Mouse (Mus musculus): ENCODE data around the gene Pgk1.
"Not testable (repeated sequence)": the region's sequence is repeated elsewhere in the genome, so short reads cannot be mapped to it uniquely, and the experiment has no call there.

Gene Pgk1

DNA sequence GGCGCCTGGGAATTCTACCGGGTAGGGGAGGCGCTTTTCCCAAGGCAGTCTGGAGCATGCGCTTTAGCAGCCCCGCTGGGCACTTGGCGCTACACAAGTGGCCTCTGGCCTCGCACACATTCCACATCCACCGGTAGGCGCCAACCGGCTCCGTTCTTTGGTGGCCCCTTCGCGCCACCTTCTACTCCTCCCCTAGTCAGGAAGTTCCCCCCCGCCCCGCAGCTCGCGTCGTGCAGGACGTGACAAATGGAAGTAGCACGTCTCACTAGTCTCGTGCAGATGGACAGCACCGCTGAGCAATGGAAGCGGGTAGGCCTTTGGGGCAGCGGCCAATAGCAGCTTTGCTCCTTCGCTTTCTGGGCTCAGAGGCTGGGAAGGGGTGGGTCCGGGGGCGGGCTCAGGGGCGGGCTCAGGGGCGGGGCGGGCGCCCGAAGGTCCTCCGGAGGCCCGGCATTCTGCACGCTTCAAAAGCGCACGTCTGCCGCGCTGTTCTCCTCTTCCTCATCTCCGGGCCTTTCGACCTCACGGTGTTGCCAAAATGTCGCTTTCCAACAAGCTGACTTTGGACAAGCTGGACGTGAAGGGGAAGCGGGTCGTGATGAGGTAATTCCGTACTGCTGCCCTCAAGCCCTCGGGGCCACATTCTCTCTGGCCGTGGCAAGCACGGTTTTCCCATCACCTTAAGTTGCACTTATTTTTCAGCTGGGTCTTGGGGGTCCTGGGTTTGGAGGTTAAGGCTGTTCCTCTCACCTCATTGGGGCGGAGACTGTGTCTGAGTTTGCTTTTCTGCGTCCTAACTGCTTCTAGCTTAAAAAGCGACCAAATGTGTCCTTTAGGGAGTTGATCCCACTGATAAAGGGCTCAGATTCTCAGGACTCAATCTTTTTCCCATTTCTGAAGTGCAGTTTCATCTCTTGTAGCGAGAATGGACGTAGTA, at the start of gene Pgk1:
Gene Pgk1 (plus strand): TSS at position 388 of the 937 bp plus-strand sequence.
- peak; percentile 97 for DNase-seq

DNA sequence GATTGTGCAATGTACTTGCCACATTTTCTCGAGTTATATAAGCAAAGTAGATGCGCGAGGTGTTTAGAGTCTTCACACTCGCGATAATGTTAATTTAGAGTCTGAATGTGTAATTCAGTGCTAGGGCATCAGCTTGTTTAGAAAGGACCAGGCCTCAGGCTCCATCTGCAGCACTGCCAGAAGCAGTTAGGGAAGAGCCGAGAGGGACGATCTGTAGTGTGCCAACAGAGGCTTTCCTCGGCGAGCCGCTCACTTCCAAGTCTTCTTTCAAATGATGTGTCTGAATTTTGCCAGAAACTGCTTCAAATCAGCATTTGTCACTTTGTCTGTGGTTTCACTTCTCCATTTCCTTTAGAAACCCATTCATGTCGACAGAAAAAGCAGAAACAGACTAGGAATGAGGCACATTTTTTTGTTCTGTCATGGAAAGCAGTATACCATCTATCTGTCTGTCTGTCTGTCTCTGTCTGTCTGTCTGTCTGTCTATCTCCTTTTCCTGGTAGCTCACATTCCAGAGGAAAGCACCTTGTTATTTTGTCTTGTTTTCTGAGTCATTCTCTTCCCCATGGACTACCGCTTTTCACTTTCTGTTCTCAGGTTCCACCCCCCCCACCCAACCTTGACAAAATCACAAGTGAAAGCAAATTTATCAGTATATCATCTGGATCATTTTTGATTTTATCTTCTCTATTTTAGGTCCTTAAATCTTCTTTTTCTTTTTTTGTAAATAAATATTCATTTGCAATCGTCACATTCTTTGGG, 47.4 kb upstream of the Pgk1 start:
- no peak for DNase-seq

DNA sequence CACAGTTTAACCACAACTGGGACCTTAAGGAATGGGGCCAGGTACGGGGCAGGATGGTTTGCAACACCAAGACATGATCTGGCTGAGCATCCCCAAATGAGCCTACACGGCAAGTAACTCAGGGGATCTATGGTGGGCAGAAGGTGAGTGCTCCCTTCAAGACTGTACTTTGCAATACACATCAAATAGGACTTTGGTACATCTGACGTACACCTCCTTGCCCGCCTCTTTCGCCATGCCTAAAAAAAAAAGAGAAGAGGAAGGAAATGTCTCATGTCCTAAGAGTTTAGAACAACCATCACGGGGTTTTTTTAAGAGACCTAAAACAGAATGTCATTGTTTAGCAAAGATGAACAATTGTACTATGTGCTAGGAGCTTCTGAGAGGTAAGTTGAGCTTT, 44.0 kb upstream of the Pgk1 start, which contains the start of gene Tlr13:
Gene Tlr13 (plus strand): TSS at position 269 of the 400 bp plus-strand sequence.
- DNase-seq = no peak

DNA sequence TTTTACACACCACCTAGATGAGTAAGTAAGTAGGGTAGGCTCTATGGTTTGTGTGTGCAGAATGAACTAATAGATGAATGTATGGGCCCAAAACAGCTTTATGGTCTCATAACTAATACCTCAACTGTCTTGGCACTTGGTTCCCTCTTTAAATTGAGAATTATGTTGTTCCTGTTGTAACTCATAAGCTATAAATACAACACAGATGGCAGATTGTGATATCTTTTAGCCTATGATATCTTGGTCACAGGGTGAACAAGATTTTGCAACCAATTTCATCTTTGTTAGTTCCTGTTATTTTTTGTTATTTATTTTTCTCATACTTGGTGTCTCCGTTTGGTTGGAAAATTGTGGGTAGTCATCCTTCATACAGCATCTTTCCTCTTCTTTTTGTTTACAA, 38.7 kb upstream of the Pgk1 start:
- no peak for DNase-seq

DNA sequence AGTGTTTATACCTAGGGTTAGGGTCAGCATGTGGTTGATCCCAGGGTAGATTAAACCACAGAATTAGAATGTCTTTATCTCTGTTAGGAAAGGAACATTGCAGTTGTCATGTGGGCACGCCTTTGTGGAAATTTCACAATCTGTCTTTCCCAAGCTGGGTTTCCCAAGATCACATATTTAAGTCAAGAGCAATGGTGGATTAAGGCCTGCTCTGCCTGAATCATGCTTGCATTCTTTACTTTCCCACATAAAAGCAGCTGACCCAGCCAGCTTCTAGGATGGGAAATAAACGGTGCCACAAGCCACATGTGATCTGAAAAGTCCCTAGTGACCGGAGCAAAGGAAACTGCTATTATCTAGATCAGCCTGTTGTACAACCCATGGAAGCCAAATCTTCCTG, 37.4 kb upstream of the Pgk1 start:
- no peak for DNase-seq

DNA sequence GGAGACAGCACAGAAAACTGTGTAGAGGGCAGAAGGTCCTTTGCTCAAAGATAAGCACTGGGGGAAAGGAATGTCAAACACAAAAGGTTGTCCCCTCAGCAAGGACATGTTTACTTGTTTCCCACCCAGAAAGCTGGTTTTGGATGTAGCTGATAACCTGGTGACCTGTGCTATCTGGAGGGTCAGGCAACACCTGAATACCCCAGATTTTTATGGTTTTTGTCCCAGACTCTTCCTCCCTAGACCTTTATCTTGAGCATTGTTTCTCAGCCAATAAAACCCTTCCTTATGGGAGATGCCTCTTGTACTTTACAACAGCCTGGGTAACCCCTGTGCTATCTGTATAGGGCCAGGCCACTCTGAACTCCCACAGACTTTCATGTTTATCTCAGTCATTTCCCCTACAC, 32.7 kb upstream of the Pgk1 start:
- DNase-seq = no peak

DNA sequence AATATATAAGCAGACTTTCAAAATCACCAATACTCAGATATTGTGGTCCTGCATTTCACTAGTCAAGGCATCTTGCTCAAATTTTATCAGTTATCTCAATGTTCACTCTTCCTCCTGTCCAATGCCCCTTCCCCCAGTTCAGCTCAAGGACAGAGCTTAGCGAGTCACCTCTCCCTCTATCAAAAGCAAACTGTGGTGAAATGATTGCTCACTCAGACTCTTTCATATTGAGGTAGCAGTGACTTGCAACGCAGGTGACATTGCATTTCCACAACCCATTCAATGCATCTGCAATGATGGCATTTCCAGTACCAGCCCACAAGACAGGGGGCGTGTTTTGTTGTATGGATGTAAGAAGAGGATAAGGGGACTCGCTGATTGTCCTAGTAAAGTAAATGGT, 31.0 kb upstream of the Pgk1 start:
- no peak for DNase-seq

DNA sequence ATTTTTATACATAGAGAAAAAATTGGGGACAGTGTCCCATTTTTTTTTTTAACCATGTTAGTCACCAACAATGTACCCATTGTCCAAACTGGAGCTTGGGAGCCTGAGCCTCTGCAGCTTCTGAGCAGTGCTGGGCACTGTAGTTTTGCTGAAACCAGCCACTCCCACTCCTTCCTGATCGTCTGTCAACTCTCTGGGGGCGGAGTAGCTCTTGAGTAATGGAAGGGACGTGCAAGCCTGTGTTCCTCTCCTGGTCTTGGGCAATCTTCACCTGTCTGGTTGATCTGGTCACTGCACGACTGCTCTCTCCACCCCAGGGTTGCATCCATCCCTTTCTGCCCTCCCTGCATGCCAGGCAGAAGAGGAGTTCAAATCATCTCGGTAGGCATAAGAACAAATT, 22.9 kb upstream of the Pgk1 start:
- no peak for DNase-seq

DNA sequence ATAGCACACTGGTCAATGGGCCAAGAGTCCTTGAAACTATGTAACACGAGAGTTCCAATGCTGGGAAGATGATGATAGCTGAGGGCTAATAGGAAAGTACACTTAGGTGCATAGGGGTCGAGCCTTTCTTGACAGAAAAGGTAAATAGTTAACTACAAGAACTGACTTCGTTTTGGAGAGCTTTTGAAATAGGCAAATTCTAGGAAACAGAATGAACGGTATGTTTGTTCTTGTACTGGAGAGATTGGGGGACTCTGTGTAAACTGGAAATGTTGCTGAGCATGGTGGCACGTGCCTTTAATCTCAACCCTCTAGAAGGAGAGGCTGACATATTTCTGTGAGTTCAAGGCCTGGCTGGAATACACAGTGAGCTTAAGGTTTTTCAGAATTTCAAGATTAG, 22.3 kb upstream of the Pgk1 start:
- DNase-seq = no peak

DNA sequence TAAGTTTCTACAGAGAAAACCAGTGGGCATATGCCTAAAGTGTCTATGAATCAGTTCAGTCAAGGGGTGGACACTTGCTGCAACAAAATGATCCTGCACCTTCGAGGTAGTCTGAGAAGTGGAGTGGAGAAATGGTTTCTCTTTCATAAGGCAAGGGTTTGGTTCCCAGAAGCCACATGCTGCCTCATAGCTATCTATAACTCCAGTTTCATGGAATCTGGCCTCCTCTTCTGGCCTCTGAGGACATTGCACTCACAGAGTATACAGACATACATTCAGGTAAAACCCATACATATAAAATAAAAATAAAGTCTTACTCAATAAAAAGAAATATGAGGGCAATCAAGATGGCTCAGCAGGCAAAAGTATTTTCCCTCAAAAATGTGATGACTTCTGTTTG, 21.8 kb upstream of the Pgk1 start:
- DNase-seq = no peak

DNA sequence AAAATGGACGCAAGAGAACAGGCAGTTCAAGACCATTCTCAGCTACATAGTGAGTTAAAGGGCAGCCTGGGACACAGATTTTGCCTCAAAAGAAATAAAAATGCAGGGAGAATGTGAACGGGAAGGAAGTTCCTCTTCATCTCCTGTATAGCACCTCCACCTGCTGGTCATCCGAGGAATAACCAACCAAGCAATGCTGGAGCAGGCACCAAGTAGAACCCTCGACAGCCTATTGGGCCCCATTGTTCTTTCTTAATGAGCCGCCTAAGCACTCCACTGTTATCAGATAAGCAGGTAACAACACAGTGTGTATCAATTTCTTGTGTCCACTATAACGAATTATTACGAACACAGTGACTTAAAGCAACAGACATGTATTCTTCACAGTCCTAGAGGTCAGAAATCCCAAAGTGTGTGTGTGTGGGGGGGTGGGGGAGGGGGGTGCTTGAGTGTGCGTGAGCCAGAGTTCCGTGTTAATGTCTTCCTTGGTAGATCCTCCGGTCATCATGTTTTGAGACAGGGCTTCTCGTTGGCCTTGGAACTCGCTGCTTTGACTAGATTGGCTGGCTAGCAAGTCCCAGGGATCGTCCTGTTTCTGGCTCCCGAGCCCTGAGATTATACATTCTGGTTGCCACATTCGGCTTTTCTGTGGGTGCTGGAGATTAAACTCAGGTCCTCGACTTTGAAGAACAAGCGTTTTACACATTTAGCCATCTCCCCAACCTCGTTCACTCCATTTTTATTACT, 15.6 kb upstream of the Pgk1 start:
- DNase-seq = peak; percentile 77

DNA sequence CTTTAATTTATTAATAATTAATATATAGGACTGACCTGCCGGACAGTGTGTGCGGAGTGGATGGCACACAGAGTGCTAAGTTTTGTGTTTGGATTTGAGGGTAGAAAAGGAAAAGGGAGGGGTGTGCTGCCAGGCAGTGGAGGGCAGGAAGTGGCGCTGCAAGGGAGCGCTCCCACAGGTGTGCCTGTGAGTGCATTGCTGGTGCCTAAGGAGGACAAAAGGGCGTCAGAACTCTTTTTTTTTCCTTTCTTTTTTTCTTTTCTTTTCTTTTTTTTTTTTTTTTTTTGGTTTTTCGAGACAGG, 15.1 kb upstream of the Pgk1 start:
- DNase-seq = no peak

DNA sequence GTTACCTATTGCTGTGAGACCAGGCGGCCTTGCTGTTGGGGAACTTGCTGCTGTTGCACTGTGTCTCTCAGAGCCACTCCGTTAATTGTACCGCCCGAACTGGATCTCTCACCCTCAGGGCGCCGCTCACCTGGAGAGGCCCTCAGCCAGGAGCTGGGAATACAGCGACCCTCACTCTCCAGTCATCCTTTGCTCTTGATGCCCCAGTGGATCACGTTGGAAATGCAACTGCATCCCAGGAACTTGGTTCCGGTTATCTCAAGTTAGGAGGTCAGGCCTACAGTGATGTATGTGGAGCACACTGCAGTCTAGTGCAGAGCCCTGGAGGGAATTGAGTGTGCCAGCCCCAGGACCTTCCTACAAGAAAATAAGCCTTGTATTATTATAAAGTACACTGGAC, 10.6 kb upstream of the Pgk1 start:
- no peak for DNase-seq

DNA sequence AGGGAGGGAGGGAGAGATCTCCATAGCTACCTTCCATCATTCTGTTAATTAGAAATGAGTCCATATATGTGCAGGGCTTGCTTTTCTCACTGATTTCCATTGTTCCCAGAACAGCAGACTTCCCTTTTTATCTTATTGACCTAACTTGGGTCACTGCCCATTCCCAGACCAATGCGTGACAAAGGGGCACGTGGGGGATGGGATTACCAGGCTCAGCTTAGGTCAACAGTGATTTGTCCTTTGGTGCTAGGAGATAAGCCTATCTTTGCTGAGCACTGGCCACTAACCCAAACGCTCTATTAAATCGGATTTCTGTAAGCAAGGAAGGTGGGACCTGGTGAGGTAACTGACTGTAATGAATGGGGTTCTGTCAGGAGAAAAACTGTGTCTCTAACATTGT, 2.6 kb upstream of the Pgk1 start:
- no peak for DNase-seq

DNA sequence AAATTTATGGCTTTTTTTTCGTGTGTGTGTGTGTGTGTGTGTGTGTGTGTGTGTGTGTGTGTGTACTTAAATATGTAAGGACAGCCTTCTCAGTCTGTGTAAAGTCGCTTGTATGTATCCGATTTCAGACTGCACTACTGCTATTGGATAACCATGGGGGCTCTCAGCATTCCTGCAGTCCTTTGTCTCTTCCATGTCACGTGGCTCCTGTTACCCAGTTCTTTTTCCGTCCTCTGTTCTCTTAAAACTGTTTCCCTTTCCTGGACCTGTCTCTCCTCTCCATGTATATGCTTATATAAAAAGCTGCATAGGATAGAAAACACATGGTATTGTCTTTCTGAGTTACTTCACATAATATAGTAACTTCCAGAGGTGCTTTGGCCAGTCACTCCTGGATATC, 1.2 kb upstream of the Pgk1 start:
- DNase-seq = no peak

DNA sequence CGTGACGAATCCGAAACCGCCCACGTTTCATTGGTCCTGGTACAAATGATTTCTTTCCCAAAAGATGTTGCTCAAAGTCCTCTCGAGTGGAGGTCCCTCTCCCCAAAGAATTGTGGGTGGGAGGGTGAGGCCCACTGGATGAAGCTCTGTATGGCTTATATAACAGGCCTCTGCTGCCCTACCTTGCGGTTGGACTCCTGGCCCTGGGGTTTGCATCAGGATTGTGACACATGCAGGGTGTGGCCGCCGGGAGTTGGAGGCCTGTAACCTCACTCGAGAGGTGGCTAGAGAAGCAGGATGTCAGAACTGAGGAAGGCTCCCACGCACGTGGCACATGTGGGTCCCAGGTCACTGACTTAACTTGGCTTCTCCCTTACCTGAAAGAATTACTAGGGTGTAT, 837 bp downstream of the Pgk1 start:
- DNase-seq = peak; percentile 69

DNA sequence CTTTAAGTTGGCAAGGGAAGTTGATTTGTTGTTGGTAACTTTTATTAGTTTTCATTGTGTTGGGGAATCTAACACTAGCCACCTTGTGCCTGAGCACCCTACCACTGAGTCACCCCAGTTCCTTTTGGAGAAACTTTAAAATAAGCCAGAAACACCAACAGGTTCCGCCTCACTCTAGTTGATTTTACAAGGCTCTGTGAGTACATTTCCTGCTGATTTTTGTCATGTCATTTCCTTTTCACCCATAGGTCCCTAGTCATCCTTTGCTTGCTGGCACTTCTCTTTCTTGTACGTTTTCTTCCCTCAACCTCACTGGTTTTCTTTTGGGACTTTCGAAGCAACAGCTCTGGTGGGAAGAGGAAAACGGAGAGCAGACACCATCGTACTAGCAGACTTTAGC, 2.5 kb downstream of the Pgk1 start:
- no peak for DNase-seq

DNA sequence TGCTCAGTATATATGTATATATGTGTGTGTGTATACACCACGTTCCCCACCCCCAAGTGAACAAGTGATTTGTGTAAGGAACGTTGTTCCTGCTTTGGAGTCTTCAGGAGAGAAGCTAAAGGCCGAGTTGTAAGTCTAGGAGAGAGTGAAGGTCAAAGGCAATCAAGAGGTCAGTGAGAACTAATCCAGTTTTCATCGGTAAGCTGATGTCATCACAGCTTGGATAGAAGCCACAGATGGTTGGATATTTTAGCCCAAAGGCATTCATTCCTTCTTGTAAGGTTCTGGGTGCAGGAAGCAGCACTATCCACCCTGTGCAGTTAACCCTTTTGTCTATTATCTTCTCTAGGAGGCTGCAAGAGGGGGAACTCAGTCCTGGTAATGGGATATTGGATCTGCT, 3.2 kb downstream of the Pgk1 start:
- DNase-seq = peak; percentile 26

DNA sequence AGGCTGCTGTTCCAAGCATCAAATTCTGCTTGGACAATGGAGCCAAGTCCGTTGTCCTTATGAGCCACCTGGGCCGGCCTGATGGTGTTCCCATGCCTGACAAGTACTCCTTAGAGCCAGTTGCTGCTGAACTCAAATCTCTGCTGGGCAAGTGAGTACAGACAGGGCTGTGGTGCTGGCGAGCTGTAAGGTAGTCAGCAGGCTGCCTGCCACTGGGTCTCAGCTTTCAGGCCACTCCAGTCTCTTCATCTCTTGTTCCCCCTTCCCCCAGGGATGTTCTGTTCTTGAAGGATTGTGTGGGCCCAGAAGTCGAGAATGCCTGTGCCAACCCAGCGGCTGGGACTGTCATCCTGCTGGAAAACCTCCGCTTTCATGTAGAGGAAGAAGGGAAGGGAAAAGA, 7.5 kb downstream of the Pgk1 start:
- not testable (repeated sequence) for DNase-seq

DNA sequence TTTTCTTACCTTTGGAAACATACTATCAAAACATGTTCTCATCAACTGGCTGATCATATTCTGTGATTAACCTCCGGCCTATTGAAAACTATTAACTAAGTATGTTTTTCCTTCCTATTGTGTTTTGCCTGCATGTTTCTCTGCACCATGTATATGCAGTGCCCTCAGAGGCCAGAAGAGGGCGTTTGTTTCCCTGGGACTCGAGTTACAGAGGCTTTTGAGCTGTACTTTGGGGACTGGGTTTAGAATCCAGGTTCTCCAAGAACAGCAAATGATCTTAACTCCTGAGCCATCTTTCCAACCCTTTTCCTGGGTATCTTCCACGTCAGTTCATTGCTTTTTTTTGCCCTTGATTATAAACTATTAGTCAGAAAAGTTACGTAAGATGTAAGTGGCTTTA, 10.4 kb downstream of the Pgk1 start:
- peak; percentile 17 for DNase-seq

DNA sequence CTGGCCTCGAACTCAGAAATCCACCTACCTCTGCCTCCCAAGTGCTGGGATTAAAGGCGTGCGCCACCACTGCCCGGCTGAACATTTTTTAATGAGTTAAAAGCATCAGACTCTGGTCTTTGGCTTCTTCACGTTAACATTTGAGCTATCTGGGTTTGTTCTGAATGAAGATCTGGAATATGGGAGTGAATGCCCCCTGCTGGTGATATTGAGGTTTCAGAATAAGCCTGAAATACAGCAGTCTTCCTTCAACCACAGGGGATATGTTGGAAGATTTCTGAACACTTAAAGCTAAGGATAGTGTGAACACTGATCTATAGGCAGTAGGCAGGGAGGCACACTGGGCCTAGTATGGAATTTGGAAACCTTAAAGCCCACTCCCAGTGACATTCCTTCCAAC, 12.0 kb downstream of the Pgk1 start:
- no peak for DNase-seq

DNA sequence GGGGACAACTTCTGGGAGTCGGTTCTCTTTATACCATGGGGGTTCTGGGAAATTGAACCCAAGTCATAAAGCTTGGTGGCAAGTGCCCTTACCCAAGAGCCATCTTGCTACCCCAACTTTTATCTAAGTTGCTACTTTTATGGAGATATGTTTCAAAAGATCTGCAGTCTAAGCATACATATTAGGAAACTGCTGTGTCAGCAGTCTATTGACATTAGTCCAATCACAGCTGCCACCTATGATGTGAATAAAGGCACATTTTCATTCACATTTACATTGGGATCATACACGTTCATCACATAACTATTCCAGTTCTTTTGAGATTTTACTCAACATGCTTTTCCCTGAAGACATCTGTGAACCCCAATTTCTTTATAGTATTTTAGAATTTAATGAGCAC, 22.2 kb downstream of the Pgk1 start:
- no peak for DNase-seq

DNA sequence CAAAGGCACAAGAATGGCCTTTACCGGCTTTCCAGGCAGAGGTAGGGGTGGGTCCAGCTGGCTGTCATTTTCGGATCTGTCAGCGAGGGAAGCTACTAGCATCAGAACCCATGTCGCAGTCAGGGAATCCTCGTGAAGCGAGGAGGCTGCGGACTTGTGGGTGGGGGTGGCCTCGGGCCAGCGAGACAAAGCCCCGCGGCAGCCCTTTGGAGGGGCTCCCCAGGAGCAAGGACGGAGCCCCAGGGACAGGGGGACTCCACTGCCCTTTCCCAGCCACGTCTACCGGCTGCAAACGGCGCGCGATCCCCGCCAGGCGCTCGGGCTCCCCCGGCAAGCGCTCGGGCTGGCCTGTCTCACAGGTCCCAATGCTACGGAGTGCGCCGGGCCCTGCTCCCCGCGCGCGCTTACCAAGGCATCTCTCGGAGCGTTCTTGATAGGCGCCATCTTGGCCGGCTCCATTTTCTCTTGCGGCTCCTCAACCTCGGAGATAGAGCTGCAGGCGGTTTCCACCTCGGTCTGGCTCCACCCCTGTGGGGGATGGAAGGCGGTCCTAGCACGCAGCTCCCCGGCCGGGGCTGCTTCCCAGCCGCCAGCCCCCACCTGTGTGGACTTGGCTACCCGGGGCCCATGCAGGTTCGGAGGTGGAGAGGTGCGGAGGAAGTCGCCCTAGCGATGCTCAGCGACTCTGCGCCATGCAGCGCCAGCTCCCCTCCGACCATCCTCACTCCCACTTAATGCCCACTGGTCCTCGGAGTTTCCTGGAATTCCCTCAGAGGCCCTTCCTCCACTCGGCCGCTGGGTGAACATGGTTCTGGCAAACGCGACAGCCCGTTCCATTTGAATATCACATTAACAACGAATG, 32.5 kb downstream of the Pgk1 start:
- peak; percentile 67 for DNase-seq

Measured in kidney, adult 9 months (tissue).